Mouse (Mus musculus): ENCODE data around the gene Sobp.

GRCm38 (mm10) chr10:43166146-43166545 is 8.2 kb downstream of the Sobp start:
- TF ChIP-seq CTCF (IDR thresholded peaks at IDR 0.05; ENCODE audit: low read depth) (no peak), EP300 (optimal IDR thresholded peaks at IDR 0.05) (no peak)
